Mouse (Mus musculus): Measurements from ENCODE around the gene Cpeb3. TPM values are rescaled to one million over a fixed set of nuclear protein-coding genes. Genes with fewer than 3 reads are reported as not detected.
"Not testable (repeated sequence)": the region's sequence is repeated elsewhere in the genome, so short reads cannot be mapped to it uniquely, and the experiment has no call there.

The Cpeb3 gene
- polyA plus RNA-seq, 2 experiments from 2014 or later: 0.09 TPM; not detected in 1

DNA sequence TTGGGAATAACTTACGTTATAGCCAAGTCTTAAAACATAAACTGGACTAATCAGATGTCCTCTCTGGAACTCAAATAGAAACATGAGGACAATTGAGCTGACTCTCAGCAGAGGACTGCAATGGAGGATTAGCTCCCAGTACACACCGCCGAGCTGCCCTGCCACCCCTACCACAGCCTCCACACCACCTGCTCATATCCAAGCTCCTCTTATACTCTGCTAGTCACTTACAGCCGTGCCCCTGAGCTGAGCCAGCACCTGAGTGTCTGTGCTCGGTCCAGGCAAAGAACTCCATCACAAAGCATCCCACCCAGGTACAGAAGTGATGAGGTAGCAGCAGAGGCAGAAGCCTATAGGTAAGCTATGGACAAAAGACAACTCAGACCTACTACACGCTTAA, 129.2 kb downstream of the Cpeb3 start:
- ATAC-seq: no peak

DNA sequence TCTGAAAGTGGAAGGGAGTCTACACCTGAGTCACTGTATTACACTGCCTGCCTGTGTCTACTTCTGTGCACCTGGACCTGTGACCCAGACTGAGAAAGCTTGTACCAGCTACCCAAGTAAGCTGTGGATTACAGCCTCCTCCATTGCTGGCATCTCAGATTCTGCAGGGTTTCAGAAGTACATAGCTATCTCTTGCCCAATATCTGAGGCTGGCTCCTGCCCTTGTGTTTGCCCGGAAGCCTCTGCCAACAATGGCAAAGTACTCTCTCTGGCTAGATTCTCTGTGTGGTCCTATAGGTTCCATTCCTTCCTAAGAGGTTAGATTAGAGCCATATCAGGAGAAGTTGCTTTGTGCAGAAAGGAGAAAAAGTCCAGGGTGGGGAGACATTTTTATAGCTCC, 129.8 kb downstream of the Cpeb3 start:
- ATAC-seq: no peak

- ATAC-seq: no peak
Measured at GRCm38 (mm10) chr19:37078064-37078463, 130.3 kb downstream of the Cpeb3 start.

DNA sequence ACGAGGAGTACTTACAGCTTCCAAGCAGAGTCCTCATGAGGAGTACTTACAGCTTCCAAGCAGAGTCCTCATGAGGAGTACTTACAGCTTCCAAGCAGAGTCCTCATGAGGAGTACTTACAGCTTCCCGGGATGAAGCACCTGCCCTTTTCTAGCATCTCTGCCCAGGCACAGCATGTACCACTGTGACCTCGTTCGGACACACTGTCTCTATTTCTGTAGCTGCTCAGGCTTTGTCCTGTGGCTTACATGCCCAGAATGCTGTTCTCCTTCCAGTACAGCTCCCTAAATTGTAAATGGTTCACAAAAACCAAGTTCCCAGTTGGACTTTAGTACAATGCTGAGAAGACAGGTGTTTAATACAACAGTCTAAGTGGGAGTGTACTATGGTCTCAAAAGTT, 131.1 kb downstream of the Cpeb3 start:
- ATAC-seq: not testable (repeated sequence)

GRCm38 (mm10) chr19:37076646-37077045, 131.8 kb downstream of the Cpeb3 start:
- no peak for ATAC-seq

DNA sequence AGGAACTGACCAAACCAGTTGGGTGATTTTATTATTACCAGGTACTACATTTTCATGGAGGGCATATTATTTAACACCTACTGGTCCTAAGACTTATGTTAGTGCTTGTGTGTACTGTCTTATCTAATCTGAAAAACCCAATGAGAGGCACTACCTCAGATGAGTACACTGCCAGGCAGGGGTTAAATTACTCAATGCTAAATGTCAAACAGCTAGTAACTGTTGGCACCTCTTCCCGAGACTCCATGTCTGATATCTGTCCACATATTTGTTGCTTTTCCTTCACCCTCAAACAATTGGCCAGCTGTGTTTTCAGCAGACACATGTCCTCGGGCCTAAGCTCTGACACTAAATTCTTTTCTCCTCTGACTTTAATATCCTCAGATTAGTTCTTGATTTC, 132.3 kb downstream of the Cpeb3 start:
- ATAC-seq: no peak

GRCm38 (mm10) chr19:37075690-37076089, 132.7 kb downstream of the Cpeb3 start:
- no peak for ATAC-seq

- ATAC-seq: no peak
Measured at GRCm38 (mm10) chr19:37074726-37075125, 133.7 kb downstream of the Cpeb3 start.

GRCm38 (mm10) chr19:37074276-37074675, 134.1 kb downstream of the Cpeb3 start:
- ATAC-seq: no peak

GRCm38 (mm10) chr19:37072871-37073629, 135.4 kb downstream of the Cpeb3 start:
- no peak for ATAC-seq

- ATAC-seq: no peak
Measured at GRCm38 (mm10) chr19:37069243-37069642, 139.2 kb downstream of the Cpeb3 start.

GRCm38 (mm10) chr19:37060078-37060477, 148.3 kb downstream of the Cpeb3 start:
- ATAC-seq: no peak

GRCm38 (mm10) chr19:37059623-37060022, 148.8 kb downstream of the Cpeb3 start:
- no peak for ATAC-seq

- ATAC-seq: no peak
Measured at GRCm38 (mm10) chr19:37057161-37057905, 151.1 kb downstream of the Cpeb3 start.

- ATAC-seq: no peak
Measured at GRCm38 (mm10) chr19:37055976-37056556, 152.3 kb downstream of the Cpeb3 start.

- no peak for ATAC-seq
Measured at GRCm38 (mm10) chr19:37050643-37051345, 157.6 kb downstream of the Cpeb3 start.

DNA sequence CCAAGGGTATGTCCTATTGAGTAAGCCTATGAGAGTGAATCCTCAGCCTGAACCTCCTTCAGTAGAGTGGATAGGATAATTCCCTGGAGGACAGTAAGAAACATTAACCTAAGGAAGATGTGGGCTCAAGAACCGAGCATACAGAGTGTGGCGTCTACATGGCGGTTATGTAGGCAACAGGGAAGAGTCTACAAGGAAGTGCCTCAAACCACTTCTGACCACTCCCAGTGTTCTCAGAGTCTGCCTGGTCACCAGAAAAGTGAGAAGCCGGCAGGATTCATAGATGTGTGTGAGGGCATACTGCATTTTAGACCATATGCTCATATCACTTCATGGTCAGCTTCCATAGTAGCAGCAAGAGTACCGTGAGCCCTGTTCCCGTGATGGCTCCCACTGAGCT, 159.9 kb downstream of the Cpeb3 start:
- no peak for ATAC-seq

GRCm38 (mm10) chr19:37044431-37044830, 164.0 kb downstream of the Cpeb3 start:
- ATAC-seq: no peak

GRCm38 (mm10) chr19:37040906-37041305, 167.5 kb downstream of the Cpeb3 start:
- no peak for ATAC-seq

- no peak for ATAC-seq
Measured at GRCm38 (mm10) chr19:37032364-37032763, 176.0 kb downstream of the Cpeb3 start.

DNA sequence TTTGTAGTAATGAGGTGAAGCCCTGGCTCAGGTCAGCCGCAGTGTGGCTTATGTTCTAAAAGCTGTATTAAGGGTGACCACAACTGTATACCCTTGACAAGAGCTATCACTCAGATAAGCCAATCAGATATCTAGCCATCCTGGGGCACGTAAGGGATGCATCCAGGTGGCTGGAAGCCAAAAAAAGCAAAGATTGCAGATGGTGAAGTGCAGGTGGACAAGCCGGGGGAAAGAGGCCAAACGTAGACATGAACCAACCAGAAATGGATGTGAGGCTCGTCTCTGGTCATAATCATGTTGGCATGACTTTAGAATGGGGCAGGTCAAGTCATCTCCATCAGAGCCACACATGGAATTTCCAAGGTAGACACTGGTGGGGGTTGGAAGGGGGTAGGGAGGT, 177.0 kb downstream of the Cpeb3 start:
- ATAC-seq: no peak

DNA sequence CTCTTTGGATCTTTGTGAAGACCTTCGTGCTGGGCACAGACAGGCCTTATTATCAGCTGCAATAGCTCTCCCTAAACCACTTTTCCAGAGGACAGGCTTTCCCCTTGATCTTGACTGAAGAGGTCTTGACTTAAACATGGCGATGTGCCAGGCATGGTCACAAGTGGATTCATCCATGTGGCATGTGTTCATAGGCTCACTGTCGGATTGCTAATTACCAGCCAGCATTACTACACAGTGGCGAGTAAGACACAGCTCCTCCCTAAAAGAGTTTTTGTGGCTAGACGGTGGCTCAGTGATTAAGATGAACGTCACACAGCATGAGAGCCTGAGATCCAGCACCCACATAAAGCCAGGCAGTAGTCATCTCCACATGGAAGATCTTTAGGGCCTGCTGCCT, 178.6 kb downstream of the Cpeb3 start:
- ATAC-seq: no peak

- no peak for ATAC-seq
Measured at GRCm38 (mm10) chr19:37026408-37026807, 182.0 kb downstream of the Cpeb3 start.
